Mouse (Mus musculus): Measurements from ENCODE around the gene Sh3pxd2a.

Gene Sh3pxd2a

DNA sequence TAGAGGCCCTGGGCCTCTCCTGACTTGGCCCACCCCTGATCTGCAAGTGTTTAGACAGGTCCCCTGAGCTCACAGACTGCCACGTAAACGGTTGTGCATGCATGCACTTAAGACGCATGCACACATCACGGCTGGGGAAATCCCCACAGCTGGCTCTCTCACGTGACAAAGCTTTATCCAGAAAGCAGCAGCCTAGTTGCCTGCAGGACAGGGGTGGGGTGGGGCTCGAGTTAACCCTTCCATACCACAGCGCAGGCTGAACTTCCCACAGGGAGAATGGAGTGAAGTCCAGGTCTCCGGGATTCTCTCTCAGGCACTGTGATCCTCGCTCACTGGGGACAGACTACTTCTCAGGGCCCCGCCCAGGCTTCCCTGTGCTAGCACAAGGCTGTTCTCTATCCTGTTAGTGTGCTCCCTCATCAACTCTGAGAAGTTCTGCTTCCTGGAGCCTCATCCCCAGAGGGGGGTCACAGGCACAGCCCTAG, 133.4 kb downstream of the Sh3pxd2a start:
- DNase-seq, result peak; percentile 57

DNA sequence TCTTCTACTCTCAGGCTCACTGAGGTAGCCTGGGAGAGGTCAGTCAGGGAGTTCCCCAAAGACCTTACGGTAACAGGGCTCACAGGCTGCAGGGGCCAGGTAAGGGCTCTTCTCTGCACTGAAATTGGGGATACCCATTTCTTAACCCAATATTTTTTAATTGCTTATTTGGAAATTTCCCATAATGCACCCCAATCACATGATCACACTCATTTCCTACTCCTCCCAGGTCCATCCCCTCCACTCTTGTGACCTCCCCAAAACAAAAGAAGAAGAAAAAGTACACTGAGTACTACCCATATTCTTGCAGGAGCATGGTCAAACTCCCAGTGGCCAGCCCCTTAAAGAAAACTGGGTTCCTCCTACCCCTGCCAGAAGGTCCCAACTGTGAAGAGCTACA, 135.1 kb downstream of the Sh3pxd2a start:
- DNase-seq, result no peak

DNA sequence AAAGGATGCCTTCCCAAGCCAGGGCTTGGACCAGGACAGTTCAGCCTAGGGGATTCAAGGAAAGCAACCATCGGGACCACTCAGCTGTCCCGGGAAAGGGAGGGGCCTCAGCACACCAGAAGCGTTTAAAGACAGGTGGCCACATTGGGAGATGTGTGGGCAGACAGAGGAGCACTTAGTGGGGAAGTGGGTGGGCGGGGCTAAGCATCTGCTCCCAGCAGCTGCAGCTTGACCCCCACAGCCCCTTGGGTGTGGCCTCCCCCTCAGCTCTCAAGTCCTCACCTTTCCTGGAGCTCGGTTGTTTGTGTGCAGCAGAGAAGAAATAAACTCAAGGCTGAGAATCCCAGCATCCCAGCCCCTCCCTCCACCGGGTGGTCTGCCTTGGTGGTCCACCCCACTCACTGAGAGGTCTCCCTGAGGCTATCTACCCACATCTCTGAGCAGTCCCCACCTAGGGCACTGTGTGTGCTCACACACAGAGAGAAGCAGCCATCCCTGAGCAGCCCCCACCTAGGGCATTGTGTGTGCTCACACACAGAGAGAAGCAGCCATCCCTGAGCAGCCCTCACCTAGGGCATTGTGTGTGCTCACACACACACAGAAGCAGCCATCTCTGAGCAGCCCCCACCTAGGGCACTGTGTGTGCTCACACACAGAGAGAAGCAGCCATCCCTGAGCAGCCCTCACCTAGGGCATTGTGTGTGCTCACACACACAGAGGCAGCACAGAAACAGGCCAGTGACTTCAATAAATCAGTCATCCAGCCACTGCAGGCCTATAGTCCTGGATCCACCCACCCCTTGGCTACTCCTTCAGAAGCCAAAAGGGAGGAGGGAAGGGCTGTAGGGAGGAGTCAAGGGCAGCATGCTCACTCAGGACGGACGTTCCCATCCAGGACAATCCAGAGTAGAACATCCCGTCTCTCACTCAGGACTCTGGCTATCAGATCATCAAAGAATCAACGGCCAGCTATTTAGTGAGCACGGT, 136.0 kb downstream of the Sh3pxd2a start:
- DNase-seq, result no peak

DNA sequence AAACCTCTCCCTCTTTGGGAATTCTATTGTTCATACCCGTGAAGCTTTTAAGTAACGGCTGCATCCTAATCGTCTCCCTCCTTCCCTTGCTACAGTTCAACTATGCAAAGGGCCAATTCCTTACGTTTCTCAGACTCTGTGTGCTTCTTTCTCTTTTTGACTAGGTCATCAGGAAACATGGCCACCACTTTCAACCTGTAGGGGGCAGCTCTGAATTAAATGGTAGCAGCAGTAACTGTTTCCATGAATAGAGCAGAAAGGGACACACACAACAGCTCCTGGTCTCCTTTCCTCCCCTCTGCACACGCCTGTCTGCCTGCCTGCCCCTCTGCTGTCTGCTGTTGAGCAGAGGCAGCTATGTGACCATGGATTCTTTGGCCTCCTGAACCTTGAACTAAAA, 138.3 kb downstream of the Sh3pxd2a start:
- peak; percentile 45 for DNase-seq

DNA sequence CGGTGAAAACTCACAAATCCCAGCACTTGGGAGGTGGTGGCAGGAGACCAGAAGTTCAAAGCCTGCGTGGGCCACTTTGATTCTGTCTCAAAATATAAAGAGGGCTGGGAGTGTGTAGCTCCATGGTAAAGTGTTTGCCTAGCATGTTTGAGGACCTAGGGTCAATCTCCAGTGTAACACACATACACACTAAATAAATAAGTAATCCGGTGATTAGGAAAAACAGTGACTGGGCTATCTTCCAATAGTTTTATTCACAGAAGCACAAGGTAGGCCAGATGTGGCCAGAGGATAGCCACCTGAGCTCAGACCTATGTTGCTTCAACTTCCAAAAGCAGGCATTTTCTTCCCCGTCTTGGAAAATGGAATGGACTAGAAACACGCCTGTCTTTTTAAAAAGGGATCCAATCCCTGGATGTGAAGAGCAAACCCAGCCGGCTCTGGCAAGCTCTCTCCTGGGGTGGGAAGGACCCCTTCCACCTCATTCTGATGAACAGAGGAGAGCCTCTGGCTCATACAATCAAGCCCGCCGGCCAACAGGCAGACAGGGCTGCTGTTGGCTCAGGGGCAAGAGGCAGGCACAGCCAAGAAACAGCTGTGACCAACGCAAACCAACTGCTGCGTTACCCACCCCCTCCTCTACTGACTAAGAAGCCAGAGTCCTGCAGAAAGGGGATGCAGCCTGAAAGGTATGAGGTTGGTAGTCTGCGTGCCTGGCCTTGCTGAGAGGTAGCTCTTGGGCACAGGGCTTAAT, 140.9 kb downstream of the Sh3pxd2a start:
- no peak for DNase-seq

DNA sequence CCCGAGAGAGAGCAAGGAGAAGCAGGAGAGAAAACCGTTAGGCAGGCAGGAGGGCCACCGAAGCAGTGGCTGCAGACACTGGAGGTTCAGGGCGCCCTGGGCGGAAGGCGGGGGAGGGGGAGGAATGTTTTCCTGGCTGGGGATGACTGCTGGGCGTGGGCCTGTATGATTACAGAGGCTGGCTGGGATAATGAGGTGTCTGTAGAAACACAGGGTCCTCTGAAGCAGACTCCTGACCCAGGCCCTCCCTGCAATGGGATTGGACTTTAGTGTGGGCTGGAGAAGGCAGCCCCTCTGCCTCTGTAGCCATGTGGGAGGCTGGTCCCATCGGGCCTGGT, 143.9 kb downstream of the Sh3pxd2a start:
- no peak for DNase-seq

DNA sequence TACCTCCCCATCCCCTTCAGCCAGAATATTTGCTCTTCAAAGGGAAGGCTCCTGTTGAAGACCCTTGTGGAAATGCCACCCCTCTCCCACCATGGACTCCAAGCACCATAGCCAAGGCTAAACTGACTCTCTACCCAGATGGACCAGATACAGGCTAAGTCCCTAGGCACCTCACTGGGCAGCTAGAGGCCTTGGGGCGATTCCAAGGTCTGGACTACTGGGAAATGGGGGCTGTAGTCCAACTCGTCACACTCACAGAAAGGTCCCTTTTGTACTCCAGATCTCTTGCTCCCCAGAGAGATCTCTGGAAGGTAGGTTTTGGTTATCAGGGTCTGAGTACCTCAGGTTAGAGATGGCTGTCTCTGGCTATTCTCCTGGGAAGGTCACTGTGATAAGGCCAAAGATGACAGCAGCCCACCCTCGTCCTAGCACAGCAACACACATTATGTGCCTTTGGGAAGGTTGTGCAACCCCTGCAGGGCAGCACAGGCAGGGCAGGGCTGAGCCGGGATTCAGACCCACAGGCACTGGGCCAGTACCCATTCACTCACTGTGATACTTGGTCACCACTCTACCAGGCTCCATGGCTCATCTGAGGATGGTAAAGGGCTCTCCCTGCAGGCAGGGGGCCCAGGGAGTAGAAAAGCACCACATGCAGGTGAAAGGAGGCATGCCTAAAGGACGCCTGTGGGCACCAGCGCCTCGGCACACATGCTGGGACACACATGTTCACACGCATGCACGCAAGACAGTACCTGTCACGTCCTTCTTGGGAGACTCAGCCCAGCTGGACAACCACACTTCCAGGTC, 144.5 kb downstream of the Sh3pxd2a start:
- DNase-seq, result no peak

DNA sequence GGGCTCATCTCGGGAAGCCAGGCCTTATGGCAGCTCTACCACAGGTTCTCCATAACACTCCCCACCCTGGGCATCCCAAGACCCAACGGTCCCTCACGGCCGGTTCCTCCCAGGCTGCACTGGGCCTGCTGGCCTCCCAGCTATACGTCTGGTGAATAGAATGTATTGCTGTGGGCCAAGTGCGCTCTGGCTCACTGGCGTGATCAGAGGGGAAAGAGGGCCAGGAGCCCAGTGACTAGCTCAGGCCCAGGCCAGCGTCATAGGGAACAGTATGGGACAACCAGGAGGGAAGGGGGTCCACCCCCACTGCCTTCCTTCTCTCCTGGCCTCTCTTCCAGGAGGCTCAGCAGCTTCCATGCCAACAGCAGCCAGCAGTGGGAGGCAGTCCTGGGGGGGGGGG, 145.1 kb downstream of the Sh3pxd2a start:
- DNase-seq, result no peak

DNA sequence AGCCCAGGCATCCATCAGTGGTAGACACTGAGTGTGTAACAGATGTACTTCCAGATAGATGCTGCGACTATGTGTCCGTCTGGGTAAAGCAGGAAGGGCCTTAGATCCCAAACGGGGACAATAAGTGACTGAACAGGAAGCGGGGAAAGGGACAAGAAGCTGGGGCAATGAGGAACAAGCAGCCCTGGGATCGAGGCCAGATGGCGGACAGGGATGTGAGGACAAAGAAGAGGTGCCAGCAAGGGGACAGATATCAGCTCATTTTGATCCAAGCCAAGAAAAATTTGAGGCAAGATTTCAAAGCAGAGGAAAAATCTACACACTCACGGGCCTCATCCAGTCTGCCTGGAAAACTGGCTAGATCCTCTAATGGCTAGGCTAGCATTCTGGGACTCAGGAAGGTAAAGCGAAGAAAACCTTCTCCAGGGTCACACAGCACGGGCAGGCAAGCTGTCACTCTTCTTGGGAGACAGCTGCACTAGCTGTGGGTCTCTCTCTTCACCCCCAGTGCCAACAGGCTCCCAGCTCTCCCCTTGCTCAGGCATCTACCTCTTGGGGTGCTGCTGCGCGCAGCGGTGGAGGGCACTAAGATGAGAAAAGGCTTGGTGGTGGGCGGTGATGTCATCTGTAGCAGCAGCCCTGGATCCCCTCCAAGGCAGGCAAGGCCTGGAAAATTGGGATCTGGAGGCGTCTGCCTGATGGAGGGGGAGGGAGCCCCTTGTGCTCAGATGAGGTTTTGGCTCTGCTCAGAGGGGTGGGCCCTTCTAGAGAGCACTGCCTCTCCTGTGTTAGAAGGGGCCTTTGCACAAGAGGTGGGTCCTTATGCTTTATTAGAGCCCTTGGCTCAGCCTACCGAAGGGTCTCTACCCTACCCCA, 146.9 kb downstream of the Sh3pxd2a start:
- no peak for DNase-seq

DNA sequence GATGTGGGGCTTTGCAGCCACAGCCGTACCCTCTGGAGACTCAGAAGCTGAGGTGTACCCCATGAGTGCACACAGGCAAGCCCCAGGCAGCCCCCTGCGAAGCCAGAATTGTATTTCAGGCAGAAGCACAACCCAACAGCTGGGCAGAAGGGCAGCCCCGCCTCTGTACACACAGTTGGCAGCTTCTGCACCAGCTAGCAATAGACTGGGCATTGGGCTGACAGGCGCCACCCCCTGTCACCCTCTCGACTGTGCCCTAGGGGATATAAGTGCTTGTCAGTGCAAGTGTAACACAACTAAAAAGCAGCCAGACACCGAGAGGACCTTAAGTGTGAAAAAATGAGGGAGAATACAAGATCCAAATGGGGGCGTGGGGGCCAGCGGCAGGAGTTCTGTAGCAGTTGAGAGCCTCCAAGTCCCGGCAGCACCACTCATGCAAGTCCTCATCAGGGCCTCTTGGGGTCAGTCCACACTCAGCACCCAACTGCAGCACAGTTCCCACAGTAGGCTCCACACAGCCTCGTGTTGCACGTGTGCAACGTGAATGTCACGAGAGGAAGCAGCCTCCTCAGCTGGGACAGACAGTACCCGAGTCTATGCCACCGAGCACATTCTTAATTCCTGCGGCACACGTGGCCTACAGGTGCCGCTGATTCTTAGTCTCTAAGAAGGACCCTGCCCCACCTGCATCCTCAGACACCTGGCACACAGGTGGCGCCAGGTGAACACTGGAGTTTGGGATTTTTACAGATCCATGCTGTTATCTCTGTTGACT, 147.7 kb downstream of the Sh3pxd2a start:
- DNase-seq, result no peak

DNA sequence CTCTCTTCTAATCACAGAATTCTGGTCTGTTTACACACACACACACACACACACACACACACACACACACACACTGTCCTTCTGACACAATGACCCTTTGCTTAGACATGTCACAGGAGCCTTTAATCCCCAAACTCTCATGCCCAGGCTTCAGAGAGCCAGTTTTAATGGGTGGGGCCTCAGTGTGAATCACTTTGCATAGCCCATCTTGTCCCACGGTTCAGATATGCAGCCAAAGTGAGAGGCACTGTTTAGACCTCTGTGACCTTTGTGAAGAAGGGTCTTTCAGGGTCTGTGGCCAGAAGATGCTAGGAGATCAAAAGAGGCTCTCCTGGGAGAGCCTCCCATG, 148.3 kb downstream of the Sh3pxd2a start:
- no peak for DNase-seq

DNA sequence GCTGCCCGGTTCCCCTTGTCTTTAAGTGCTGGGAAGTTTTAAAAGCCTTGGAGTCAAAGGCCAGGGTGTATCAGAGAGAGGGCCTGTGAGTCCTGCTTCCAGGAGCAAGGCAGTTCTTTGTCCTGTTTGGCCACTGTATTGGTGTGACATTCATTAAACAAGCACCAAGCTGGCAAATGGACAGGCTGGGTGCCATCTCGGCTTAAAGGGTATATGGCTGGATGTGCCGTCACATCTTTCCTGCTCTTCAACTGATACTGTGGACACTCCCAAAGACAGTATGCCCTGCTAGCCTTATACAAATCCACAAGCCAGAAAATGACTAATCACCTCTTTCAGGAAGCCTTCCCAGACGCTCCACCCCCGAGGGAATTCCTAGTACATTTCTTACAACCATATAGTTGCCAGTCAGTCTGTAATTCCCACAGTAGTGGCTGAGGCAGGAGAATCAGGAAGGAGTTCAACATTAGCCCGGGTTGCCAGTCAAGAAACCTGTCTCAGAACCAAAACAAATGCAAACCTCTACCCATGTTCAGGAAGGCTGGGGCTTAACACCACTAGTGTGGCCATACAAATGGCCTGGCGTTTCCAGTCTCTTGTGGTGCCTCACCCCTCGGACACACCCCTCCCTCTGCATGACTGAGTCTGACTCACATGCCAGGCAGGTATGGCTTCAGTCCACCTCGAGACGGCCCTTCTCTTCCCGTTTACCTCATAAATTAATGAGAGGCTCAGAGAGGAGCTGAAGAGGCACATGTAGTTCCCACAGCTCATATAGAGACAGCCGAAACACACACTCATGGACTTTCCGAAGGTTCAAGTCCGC, 148.9 kb downstream of the Sh3pxd2a start:
- DNase-seq, result no peak

DNA sequence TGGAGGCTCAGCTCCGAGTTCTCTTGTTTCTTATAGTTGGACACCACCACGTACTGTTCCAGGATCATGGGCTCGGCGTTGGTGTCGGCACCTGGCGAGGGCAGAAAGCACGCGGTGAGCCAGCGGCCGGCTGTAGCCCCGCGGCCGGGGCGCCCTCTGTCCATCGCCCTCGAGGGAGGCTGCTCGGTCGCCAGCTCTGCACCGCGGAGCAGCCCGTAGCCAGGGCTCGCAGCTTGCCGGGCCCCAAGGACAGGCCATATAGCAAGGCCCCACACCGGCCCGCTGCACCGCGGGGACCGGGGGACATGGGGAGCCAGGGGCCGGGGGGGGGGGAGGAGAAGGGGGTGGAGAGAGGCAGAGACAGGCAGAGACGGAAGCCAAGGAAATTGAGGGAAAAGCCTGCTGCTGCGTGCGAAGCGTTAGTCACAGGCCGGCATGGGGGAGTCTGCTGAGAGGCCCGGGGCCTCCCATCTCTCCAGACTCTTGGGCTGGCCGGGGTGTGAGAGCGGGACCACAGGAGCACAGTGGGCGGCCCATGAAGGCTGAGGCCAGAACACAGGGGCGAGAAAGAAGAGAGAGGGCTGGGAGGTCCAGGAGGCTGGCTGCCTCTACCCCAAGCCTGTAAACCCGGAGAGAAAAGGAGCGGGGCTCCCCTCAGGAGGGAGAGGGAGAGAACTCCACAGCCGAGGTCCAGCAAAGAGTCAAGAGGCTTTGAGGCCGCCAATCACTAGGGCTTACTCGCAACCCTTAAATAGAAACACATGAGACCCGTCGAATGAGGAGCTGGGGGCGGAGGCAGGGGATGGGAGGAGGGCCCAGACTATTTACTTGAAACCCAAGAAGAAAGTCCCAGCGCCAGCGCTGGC, 149.9 kb downstream of the Sh3pxd2a start:
- DNase-seq, result peak; percentile 21

DNA sequence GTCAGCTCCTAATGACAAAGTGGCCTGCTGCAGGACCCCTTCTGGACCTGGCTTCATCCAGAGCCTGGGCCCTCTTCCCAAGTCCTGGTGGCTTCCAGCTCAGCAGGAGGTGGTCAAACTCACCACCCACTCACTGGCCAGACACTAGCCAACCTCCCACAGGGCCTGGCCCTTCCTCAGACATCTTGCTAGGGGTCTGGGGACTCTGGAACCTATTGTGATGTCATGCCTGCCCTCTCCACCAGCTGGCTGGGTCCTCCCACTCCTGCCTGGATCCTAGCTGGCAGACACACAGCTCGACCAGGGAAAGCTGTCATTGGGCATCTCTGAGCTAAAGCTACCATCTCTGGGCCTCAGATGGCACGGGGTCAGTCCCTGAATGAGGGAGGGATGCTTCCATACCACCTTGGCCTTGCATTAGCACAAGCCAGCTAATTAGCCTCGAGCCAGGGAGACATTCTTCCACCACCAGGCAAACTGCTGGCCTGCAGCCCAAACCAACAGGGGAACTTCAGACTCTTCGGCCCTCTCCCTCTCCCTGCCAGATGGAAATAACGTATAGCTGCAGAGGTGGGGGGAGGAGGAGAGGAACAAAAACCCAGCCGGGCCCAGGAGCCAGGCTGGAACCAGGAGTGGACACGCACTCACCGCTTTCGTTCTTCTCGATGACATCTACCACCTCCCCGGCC, 150.7 kb downstream of the Sh3pxd2a start:
- DNase-seq, result no peak

DNA sequence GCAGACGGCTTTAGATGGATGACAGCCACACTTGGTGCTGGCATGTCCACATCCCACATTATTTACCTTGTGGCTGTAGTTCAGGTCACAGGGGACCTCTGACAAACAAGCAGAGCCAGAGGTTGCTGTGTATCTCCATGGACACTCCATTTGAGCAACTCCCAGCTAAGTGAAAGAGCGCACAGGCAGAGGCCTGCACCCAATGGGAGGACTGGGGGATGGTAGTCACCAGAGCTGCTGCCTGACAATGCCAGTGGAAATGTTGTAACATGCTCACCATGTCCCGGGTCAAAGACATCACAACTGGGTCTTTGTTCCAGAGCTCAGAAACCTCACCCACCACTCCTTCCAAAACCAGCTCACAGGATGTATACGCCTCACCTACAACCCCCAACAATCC, 153.0 kb downstream of the Sh3pxd2a start:
- no peak for DNase-seq

DNA sequence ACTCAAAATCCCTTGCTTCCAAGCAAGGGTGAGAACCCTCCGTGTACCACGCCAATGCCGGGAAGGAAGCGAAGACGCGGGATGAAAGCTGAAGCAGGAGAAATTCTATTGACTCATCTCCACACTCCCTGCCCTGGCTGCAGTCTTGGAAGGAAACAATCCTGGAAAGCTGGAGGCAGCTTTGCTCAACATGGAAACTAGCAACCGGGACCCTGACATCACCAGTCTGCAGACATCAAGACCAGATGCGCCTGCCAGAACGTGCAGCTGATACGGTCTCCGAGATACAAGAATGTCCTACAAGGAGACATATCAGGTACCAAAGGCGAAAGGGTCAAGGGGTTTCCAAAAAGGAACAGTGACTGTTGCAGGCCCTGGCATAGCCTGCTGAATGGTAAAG, 154.4 kb downstream of the Sh3pxd2a start:
- DNase-seq, result no peak

DNA sequence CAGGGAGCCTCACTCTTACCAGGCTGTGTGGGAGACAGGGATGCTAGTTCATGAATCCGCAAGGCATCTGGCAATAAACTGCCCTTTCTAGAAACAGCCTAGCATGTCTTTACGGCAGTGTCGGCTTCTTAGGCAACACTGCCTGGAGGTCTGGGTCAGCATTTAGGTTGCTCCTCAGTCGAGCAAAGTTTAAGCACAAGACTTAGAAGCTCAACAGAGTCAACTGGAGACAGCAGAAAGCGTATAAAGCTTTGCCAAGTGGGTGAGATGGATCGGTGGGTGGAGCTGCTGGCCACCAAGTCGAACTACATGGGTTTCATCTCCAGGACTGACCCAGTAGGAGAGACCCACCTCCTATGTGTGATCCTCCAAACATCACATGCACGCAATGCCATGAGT, 157.3 kb downstream of the Sh3pxd2a start:
- no peak for DNase-seq

DNA sequence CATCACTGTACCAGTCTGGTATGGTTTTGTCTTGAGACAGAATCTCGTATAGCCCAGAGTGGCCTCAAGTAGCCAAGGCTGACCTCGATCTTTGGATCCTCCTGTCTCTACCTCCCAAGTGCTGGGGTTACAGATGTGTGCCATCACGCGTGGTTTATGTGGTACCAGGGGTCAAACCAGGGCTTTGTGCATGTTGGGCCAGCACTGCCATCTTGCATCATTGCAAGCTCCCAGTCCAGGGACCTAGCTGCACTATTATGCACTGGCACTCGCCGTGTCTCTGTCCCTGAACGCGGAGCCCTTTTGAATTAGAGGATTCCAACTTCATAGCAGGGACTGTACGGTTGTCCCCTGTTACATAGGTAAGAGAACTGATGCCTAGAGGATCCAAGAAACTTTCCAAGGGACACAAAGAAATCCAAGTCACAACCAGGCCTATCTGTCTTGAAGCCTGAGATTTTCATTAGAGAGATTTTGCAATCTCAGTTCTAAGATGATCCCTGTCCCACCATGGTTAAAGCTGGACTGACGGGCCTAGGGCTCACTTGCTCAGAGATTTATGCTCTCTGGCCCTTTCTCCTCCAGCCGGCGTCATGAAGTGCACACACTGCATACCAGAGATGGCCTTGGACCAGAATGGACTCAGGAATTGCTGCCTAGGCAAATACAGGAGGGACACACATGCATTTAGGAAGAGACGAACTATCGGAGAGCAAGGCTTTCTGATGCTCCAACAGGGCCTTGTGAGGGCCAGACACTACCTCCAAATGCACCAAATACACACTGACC, 157.9 kb downstream of the Sh3pxd2a start:
- no peak for DNase-seq
